Mouse (Mus musculus) gastrocnemius, adult 18-20 months (tissue): Measurements from ENCODE around the gene Wnt10b. TPM values are rescaled to one million over a fixed set of nuclear protein-coding genes. Genes with fewer than 3 reads are reported as not detected.
"Not testable (repeated sequence)": the region's sequence is repeated elsewhere in the genome, so short reads cannot be mapped to it uniquely, and the experiment has no call there.

ENCODE experiments used
- DNase-seq: peaks from one replicate; pipeline ENCODE4 v3.0.0; 2021; ENCODE audit warnings: low spot score
- long read RNA-seq, 2 experiments: library from polyadenylated mRNA; stranded (forward); transcript quantifications; one replicate each; pipeline ENCODE4 v2.0.0; 2021
- total RNA-seq, 2 experiments: library from RNA; stranded (reverse); gene quantifications; 2 replicates each; pipeline ENCODE4 v1.2.3; 2021

The Wnt10b gene
- 1 to 10 TPM in 1 of 2 experiments, under 1 TPM in 1; 0.57 to 1.4 TPM for total RNA-seq
- long read RNA-seq, experiment 1 = 0 reads
- long read RNA-seq, experiment 2 = 0 reads

- DNase-seq = no peak
Observed at GRCm38 (mm10) chr15:98777762-98778161, at the start of gene Wnt10b. Gene Wnt10b (minus strand): TSS chr15:98778150.

GRCm38 (mm10) chr15:98827611-98828011 is 49.7 kb upstream of the Wnt10b start:
- no peak for DNase-seq

- DNase-seq = no peak
Observed at GRCm38 (mm10) chr15:98823434-98823833, 45.5 kb upstream of the Wnt10b start.

GRCm38 (mm10) chr15:98822147-98822546 is 44.2 kb upstream of the Wnt10b start:
- DNase-seq = no peak

- no peak for DNase-seq
Observed at GRCm38 (mm10) chr15:98821403-98821802, 43.5 kb upstream of the Wnt10b start.

- no peak for DNase-seq
Observed at GRCm38 (mm10) chr15:98820937-98821336, 43.0 kb upstream of the Wnt10b start.

- DNase-seq = no peak
Observed at GRCm38 (mm10) chr15:98818171-98818570, 40.2 kb upstream of the Wnt10b start.

GRCm38 (mm10) chr15:98812741-98813424 is 34.9 kb upstream of the Wnt10b start:
- DNase-seq = no peak

- DNase-seq = not testable (repeated sequence)
Observed at GRCm38 (mm10) chr15:98810212-98810611, 32.3 kb upstream of the Wnt10b start.

GRCm38 (mm10) chr15:98809390-98809789 is 31.4 kb upstream of the Wnt10b start, which contains the start of gene Ddn:
Gene Ddn (minus strand): TSS chr15:98809490.
- DNase-seq = no peak

GRCm38 (mm10) chr15:98808651-98809134 is 30.7 kb upstream of the Wnt10b start:
- no peak for DNase-seq

GRCm38 (mm10) chr15:98807895-98808650 is 30.1 kb upstream of the Wnt10b start:
- no peak for DNase-seq

- DNase-seq = no peak
Observed at GRCm38 (mm10) chr15:98806809-98807770, 29.1 kb upstream of the Wnt10b start.

- DNase-seq = no peak
Observed at GRCm38 (mm10) chr15:98806071-98806808, 28.3 kb upstream of the Wnt10b start.

- peak; percentile 66 for DNase-seq
Observed at GRCm38 (mm10) chr15:98805324-98806040, 27.5 kb upstream of the Wnt10b start.

- peak; percentile 81 for DNase-seq
Observed at GRCm38 (mm10) chr15:98804054-98804453, 26.1 kb upstream of the Wnt10b start.

- DNase-seq = no peak
Observed at GRCm38 (mm10) chr15:98802926-98803325, 25.0 kb upstream of the Wnt10b start.

- peak; percentile 84 for DNase-seq
Observed at GRCm38 (mm10) chr15:98799396-98799795, 21.4 kb upstream of the Wnt10b start.

- no peak for DNase-seq
Observed at GRCm38 (mm10) chr15:98798903-98799302, 21.0 kb upstream of the Wnt10b start.
